Mouse (Mus musculus) kidney, adult 2 months (tissue): ENCODE measurements around the gene Csrp1. TPM values are rescaled to one million over a fixed set of nuclear protein-coding genes. Genes with fewer than 3 reads are reported as not detected.

Experiments used
- DNase-seq: peaks from one replicate; pipeline ENCODE4 v3.0.0; 2021
- H3K27ac ChIP-seq: fragments of 200-500 bp; 2 replicates; pipeline ENCODE4 v1.5.1; 2012; ENCODE audit warnings: low read depth, low read length, control low read depth, inconsistent platforms; ENCODE audit not compliant: insufficient read depth
- H3K27me3 ChIP-seq: fragments of 200-500 bp; replicated peaks from 2 replicates; pipeline ENCODE4 v1.6.1; 2012; ENCODE audit warnings: mild to moderate bottlenecking, moderate library complexity, low read length, inconsistent platforms; ENCODE audit not compliant: control insufficient read depth, insufficient read depth
- H3K36me3 ChIP-seq: fragments of 200-500 bp; 2 replicates; pipeline ENCODE4 v1.6.1; 2012; ENCODE audit warnings: mild to moderate bottlenecking, moderate library complexity, low read length, inconsistent platforms; ENCODE audit not compliant: control insufficient read depth, insufficient read depth
- H3K4me1 ChIP-seq: fragments of 200-500 bp; 2 replicates; pipeline ENCODE4 v1.6.1; 2011; ENCODE audit warnings: low read length; ENCODE audit not compliant: control insufficient read depth, insufficient read depth
- H3K4me3 ChIP-seq: fragments of 200-500 bp; 2 replicates; pipeline ENCODE4 v1.5.1; 2011; ENCODE audit warnings: mild to moderate bottlenecking, low read depth, low read length, control low read depth; ENCODE audit not compliant: insufficient read depth
- CTCF ChIP-seq: fragments of 200-500 bp; conservative IDR thresholded peaks from 2 replicates; pipeline ENCODE4 v1.5.1; 2011; ENCODE audit warnings: low read depth, mild to moderate bottlenecking, control low read depth, low read length, moderate library complexity, mixed read lengths; ENCODE audit not compliant: insufficient read depth, insufficient read length
- POLR2A ChIP-seq: fragments of 200-500 bp; IDR thresholded peaks from one replicate; pipeline ENCODE4 v1.6.1; 2011; ENCODE audit warnings: low read depth, low read length, control low read depth
- WGBS: fragments of 180-500 bp; shearing (Covaris S2); methylation state at CpG from one replicate; pipeline ENCODE4 v1.1.7; 2018; 5-methylcytosine and 5-hydroxymethylcytosine counted together
- polyA plus RNA-seq: library from polyadenylated mRNA; depleted of rRNA; stranded (reverse); fragments of >200 nt; gene quantifications from 2 replicates; pipeline ENCODE4 v1.2.3, GENCODE M21; 2012; rRNA removed

Gene Csrp1
- polyA plus RNA-seq, 1 experiment, result 122 TPM

DNA sequence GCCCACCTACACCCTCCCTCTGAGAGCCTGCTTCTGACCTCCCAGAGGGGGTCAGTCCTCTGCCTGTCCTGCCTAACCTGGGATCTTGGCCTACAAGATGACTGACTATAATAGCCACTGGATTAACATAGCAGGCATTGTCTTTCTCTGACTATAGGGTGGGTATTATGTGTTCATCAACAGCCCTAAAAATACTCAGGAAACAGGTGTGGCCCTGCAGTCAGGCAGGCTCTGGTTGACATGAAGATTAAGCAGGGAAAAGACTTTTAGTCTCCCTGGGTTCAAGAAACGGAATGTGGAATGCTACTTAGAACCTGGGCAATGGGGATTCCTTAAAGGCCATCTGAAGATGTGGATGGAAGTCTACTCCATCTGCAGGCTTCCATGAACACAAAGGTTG is 78.6 kb downstream of the Csrp1 start:
- H3K4me1 ChIP-seq, result no peaks in the 10 kb centered on the region
- no peak overlapping the region for H3K4me3 ChIP-seq
- H3K27me3 ChIP-seq, result no peaks in the 10 kb centered on the region; the same call in 1 of the 2 replicates
- no peak overlapping the region for H3K27ac ChIP-seq
- DNase-seq, result no peak
- no peaks in the 10 kb centered on the region for H3K36me3 ChIP-seq
- TF ChIP-seq POLR2A (no peak), CTCF (no peak)
- WGBS, result 80% methylated on average over 1 of the region's 1 CpGs

- Histone ChIP-seq H3K4me1 (no peaks in the 10 kb centered on the region), H3K4me3 (no peak overlapping the region), H3K27ac (no peak overlapping the region), H3K27me3 (no peaks in the 10 kb centered on the region; the same call in 1 of the 2 replicates), H3K36me3 (no peaks in the 10 kb centered on the region)
- 61% methylated on average over 8 of the region's 8 CpGs for WGBS
- no peak for DNase-seq
- TF ChIP-seq POLR2A, result no peak
Measured at GRCm38 (mm10) chr1:135799109-135799627, 79.3 kb downstream of the Csrp1 start.

GRCm38 (mm10) chr1:135800192-135800950 is 80.5 kb downstream of the Csrp1 start:
- WGBS, result 75% methylated on average over 8 of the region's 8 CpGs

More at GRCm38 (mm10) chr1:135800192-135800950, 80.5 kb downstream of the Csrp1 start:
- H3K4me1 ChIP-seq, result no peaks in the 10 kb centered on the region
- H3K27ac ChIP-seq, result no peak overlapping the region
- H3K4me3 ChIP-seq, result no peak overlapping the region
- H3K27me3 ChIP-seq, result no peaks in the 10 kb centered on the region
- H3K36me3 ChIP-seq, result no peaks in the 10 kb centered on the region
- TF ChIP-seq POLR2A, result no peak
- TF ChIP-seq CTCF, result no peak
- DNase-seq, result no peak

Other genes with a start within 250 kb of the Csrp1 start
- 6.0 and 7.1 TPM in 2 replicates for gene Nav1, start 112.8 kb upstream of the Csrp1 start, polyA plus RNA-seq
- gene Phlda3, start 46.1 kb downstream of the Csrp1 start, polyA plus RNA-seq, result 37.2 and 40.0 TPM in 2 replicates
- 5.8 TPM in 1 of 2 replicates, not detected in the other for gene Tnni1, start 59.4 kb downstream of the Csrp1 start, polyA plus RNA-seq
- gene Lad1, start 98.5 kb downstream of the Csrp1 start, polyA plus RNA-seq, result 114 and 145 TPM in 2 replicates
- 0.44 and 1.0 TPM in 2 replicates for gene Tnnt2, start 116.3 kb downstream of the Csrp1 start, polyA plus RNA-seq
- 0.14 and 0.27 TPM in 2 replicates for gene Pkp1, start 199.1 kb downstream of the Csrp1 start, polyA plus RNA-seq